Mouse (Mus musculus) stomach, postnatal 0 days (tissue): ENCODE results near the gene Tradd. TPM values are rescaled to one million over a fixed set of nuclear protein-coding genes. Genes with fewer than 3 reads are reported as not detected.

Experiments
- ATAC-seq: fragments of 200-750 bp; cut with Nextera tagmentation; 2 replicates; pipeline ENCODE4 v1.8.0; 2017; ENCODE audit not compliant: low FRiP score, low TSS enrichment
- DNase-seq: peaks from one replicate; pipeline ENCODE4 v3.0.0-alpha.2; 2016; ENCODE audit warnings: low spot score
- H3K27ac ChIP-seq: fragments of 300-500 bp; sonication (generic); replicated peaks from 2 replicates; pipeline ENCODE4 v1.5.1; 2014; ENCODE audit warnings: mild to moderate bottlenecking, control low read depth
- H3K27me3 ChIP-seq: fragments of 300-500 bp; sonication (generic); 2 replicates; pipeline ENCODE4 v1.6.1; 2014; ENCODE audit warnings: low read length; ENCODE audit not compliant: control insufficient read depth, insufficient read depth
- H3K36me3 ChIP-seq: fragments of 300-500 bp; sonication (generic); 2 replicates; pipeline ENCODE4 v1.6.1; 2014; ENCODE audit warnings: low read length, mixed read lengths; ENCODE audit not compliant: control insufficient read depth, insufficient read depth
- H3K4me1 ChIP-seq: fragments of 300-500 bp; sonication (generic); replicated peaks from 2 replicates; pipeline ENCODE4 v1.6.1; 2014; ENCODE audit warnings: antibody characterized with exemption; ENCODE audit not compliant: control insufficient read depth, insufficient read depth
- H3K4me2 ChIP-seq: fragments of 300-500 bp; sonication (generic); replicated peaks from 2 replicates; pipeline ENCODE4 v1.6.1; 2014; ENCODE audit warnings: low read depth, mild to moderate bottlenecking, control low read depth, moderate library complexity
- H3K4me3 ChIP-seq: fragments of 300-500 bp; sonication (generic); 2 replicates; pipeline ENCODE4 v1.5.1; 2014; ENCODE audit warnings: low read depth, low read length, control low read depth
- H3K9ac ChIP-seq: fragments of 300-500 bp; sonication (generic); 2 replicates; pipeline ENCODE4 v1.6.1; 2014; ENCODE audit warnings: mild to moderate bottlenecking, low read length, control low read depth, mixed read lengths
- H3K9me3 ChIP-seq: fragments of 300-500 bp; sonication (generic); 2 replicates; pipeline ENCODE4 v1.6.1; 2016; ENCODE audit warnings: low read length; ENCODE audit not compliant: control insufficient read depth
- CTCF ChIP-seq: IDR thresholded peaks from 2 replicates; pipeline ENCODE4 v1.5.1; 2016; ENCODE audit warnings: antibody characterized with exemption, low read depth, mild to moderate bottlenecking, moderate library complexity
- EP300 ChIP-seq: optimal IDR thresholded peaks from 2 replicates; pipeline ENCODE3; 2016; ENCODE audit warnings: antibody characterized with exemption
- whole genome bisulfite sequencing: fragments of 180-500 bp; shearing (Covaris S2); extraction: QIAGEN DNeasy Blood & Tissue Kit; methylation state at CpG from one replicate; pipeline ENCODE4 v1.1.7; 2014; 5-methylcytosine and 5-hydroxymethylcytosine counted together
- microRNA counts: library from miRNA; unstranded; fragments of <30 nt; microRNA quantifications from one replicate; lab custom pipeline; 2015
- microRNA-seq: library from miRNA; unstranded; fragments of <30 nt; microRNA quantifications from one replicate; pipeline ENCODE4, GENCODE M21; 2016
- polyA plus RNA-seq: library from polyadenylated mRNA; unstranded; fragments of >200 nt; fragmentation: Nextera tagmentation; extraction: Ambion mirVana; gene quantifications from 2 replicates; pipeline ENCODE4 v1.2.1, GENCODE M21; 2015

Gene Tradd
- polyA plus RNA-seq, 1 experiment from 2014 or later, result 28.6 TPM

DNA sequence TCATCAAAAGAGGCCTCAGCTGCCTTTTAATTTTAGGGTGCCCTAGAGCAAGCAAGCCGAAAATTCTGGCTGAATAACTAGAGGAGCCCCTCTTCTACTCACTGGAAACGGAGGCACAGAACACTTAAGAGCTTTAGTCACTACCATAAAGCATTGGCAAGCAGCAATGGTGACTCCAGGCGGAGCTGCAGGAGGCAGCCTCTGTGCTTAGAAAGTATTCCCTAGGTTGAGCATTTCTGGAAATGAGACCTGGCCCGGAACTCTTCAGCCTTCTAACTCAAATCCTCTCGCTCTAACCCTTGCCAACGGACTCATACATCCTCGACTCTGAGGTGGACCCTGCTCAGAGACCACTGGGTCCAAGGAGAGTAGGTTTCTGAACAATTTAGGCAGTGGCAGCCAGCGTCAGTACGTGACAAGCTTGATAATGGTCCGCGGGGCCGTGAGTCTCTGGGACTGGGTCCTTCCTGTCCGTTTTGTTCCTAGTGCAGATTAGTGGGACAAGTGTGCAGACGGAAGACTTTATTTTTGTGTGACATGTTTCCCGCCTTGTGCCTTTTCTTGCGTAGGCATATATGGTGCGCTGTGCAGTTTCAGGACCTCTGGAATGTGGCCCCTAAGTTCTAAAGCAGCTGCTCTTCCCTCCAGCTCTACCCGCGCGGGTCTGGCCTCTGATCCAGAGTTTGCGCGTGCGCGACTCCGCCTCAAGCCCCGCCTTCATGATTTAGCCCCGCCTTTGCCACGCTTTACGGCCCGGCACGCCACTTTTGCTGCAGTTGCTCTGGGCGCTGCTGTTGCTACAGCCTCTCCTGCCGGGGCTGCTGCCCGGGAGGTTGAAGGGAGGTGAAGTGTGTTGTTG is 39.8 kb downstream of the Tradd start, which contains the start of gene D230025D16Rik:
Gene D230025D16Rik (plus strand): TSS at position 733 of the 859 bp plus-strand sequence.
- H3K4me1 ChIP-seq, result peaks cover 5% of the 10 kb centered on the region
- peak within 1 kb of the TSS; percentile 86 for H3K9ac ChIP-seq
- H3K9me3 ChIP-seq, result no peaks in the 10 kb centered on the region
- peak within 1 kb of the TSS; percentile 90 for H3K4me3 ChIP-seq
- ATAC-seq (peak; percentile 93), DNase-seq (peak; percentile 98)
- WGBS, result 2% methylated on average over 34 of the region's 34 CpGs
- no peaks in the 10 kb centered on the region for H3K36me3 ChIP-seq
- TF ChIP-seq CTCF (peak; percentile 16; the same call in 1 of the 2 replicates), EP300 (no peak)
- peak within 1 kb of the TSS; percentile 95 for H3K27ac ChIP-seq
- H3K4me2 ChIP-seq, result peak within 1 kb of the TSS; percentile 84
- H3K27me3 ChIP-seq, result no peaks in the 10 kb centered on the region

DNA sequence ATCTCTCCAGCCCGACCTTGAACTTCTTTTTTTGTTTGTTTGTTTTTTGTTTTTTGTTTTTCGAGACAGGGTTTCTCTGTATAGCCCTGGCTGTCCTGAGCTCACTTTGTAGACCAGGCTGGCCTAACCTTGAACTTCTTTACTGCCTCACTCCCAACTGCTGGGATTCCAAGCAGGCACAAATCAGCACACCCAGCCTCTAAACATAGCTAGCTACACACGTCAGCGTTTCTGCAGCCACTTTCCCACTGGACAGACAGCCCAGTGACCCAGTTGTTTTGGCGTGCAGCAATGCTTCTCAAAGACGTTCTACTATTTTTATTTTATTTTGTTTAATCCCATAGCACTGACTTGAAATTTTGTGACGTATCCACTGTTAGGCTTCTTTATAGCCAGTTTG is 40.6 kb downstream of the Tradd start:
- Histone ChIP-seq H3K4me1 (peaks cover 5% of the 10 kb centered on the region), H3K4me3 (no peak overlapping the region), H3K36me3 (no peaks in the 10 kb centered on the region), H3K27me3 (no peaks in the 10 kb centered on the region), H3K27ac (peak overlapping the region; percentile 94), H3K4me2 (peak overlapping the region; percentile 84; the same call in 1 of the 2 replicates), H3K9me3 (no peaks in the 10 kb centered on the region), H3K9ac (no peak overlapping the region)
- ATAC-seq (no peak), DNase-seq (no peak)
- TF ChIP-seq CTCF (no peak), EP300 (no peak)
- WGBS, result 73% methylated on average over 7 of the region's 7 CpGs

DNA sequence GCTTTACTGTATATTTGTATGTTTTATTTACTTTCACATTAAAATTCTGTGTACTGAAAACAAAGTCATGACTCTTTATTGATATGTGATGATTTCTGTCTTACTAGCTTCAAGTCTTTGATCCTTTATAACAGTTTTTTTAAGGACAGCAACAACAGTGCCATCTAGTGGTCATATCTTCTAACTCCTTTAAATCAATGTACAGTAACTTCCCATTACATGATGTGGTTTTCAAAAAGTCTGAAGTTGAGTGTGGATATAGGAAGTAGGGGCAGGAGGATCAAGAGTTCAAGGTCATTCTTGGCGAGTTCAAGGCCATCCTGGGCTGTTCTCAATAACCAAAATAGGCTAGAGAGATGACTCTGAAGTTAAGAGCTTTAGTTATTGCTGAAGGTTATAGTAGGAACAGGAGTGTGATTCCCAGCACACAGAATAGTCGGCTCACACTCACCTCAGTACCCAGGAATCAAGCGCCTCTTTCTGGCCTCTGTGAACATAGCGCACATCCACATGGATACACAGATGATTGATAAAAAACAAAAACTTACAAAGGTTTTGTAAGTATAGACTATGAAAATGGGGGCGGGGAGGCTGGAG is 46.4 kb downstream of the Tradd start:
- no peak overlapping the region for H3K9ac ChIP-seq
- TF ChIP-seq EP300 (no peak), CTCF (peak; percentile 92)
- no peak for ATAC-seq
- no peak overlapping the region for H3K4me2 ChIP-seq
- no peaks in the 10 kb centered on the region for H3K9me3 ChIP-seq
- H3K36me3 ChIP-seq, result no peaks in the 10 kb centered on the region
- DNase-seq, result no peak
- H3K27me3 ChIP-seq, result no peaks in the 10 kb centered on the region
- H3K4me3 ChIP-seq, result no peak overlapping the region
- 80% methylated on average over 5 of the region's 5 CpGs for WGBS
- H3K4me1 ChIP-seq, result no peaks in the 10 kb centered on the region
- H3K27ac ChIP-seq, result no peak overlapping the region

DNA sequence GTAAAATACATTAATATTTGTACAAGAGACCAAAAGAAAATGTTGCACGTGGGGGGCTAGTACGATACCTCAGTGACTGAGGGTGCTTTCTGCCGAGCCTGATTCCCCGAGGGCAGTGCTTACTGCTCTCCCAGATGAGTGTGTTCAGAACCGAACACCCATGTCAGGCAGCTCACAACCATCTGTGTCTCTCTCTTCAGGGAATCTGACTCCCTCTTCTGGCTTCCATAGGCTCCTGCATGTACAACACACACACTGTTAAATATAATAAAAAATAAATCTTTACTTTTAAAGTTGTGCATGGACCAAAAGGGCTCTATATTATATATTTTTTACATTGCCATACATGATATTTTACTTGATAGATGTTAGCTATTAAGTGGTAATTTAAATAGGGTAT is 50.3 kb downstream of the Tradd start:
- H3K4me3 ChIP-seq, result no peak overlapping the region

DNA sequence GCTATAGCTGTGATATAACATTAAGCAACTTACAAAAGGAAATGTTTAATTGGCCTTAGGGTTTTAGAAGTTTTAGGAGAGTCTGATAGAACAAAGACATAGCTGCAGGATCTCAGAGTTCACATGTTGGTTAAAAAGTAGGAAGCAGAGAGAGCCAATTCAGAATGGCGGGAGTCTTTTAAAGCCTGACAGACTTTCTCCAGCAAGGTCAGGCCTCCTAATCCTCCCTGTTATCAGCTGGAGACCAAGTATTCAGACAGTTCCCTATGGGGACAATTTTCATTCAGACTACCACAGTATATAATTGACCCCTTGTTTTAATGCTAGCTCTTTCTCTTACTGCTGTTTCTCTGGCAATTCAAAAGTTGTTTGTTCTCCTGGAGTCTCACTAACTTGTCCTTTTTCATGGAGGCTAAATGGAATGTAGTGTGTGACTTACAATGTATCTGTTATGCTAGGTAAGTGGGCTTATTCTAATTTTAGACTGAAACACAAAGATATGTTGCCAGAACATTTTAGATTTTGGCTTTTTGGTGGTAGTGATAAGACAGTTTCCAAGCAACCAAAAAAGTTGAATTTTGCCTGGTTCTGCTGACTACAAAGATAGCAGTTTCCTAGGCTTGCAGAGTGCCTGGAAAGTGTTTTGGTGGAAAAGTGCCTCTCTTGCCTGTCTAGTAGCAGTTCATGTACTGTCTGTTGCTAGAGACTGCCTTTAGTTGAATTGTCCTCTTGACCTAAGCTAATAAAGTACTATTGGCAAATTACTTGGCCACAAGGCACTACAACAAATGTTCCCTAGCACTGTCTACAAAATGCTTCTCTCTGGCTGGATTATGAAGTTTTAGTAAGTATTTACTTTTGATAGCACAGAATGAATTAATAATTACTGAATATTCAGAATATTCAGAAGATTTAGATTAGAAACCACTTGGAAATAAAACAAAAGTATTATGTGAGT is 55.0 kb downstream of the Tradd start:
- Histone ChIP-seq H3K36me3 (no peaks in the 10 kb centered on the region), H3K4me2 (no peak overlapping the region), H3K9me3 (no peaks in the 10 kb centered on the region), H3K9ac (no peak overlapping the region), H3K27me3 (no peaks in the 10 kb centered on the region), H3K4me3 (no peak overlapping the region), H3K27ac (no peak overlapping the region), H3K4me1 (no peaks in the 10 kb centered on the region)
- DNase-seq (no peak), ATAC-seq (no peak)
- 86% methylated on average over 1 of the region's 1 CpGs for WGBS
- TF ChIP-seq EP300 (no peak), CTCF (no peak)

More for the DNA sequence above, 50.3 kb downstream of the Tradd start:
- H3K9ac ChIP-seq, result no peak overlapping the region
- no peaks in the 10 kb centered on the region for H3K36me3 ChIP-seq
- no peaks in the 10 kb centered on the region for H3K4me1 ChIP-seq
- peak; percentile 54 for TF ChIP-seq CTCF
- no peak for TF ChIP-seq EP300
- WGBS, result 90% methylated on average over 5 of the region's 5 CpGs
- no peaks in the 10 kb centered on the region for H3K9me3 ChIP-seq
- H3K27ac ChIP-seq, result no peak overlapping the region
- no peak for ATAC-seq
- no peak overlapping the region for H3K4me2 ChIP-seq
- H3K27me3 ChIP-seq, result no peaks in the 10 kb centered on the region
- DNase-seq, result no peak

MicroRNA genes within 50 kb of the gene (microRNA counts, 519-probe panel; counts per million panel counts)
- 1,498 counts per million, percentile 1 among the panel's probes with 10 or more counts for microRNA mmu-miR-328 (lab: Ali Mortazavi, UCI)

Small RNA genes lying within 50 kb of the gene (microRNA-seq; reads per million reads assigned to microRNA genes)
- not detected for gene Gm27320
- gene Mir328, result 232 reads per million, percentile 56 among the genes with 10 or more reads in this experiment

Other genes with a start within 250 kb of the Tradd start
- 0.96 and 1.3 TPM in 2 replicates for gene Ces3a, start 216.0 kb downstream of the Tradd start, polyA plus RNA-seq
- not detected in 2 replicates for gene Ces3b, start 180.9 kb downstream of the Tradd start, polyA plus RNA-seq
- gene Ces4a, start 132.8 kb downstream of the Tradd start, polyA plus RNA-seq, result not detected in 2 replicates
- 31.4 and 33.5 TPM in 2 replicates for gene Cbfb, start 93.9 kb downstream of the Tradd start, polyA plus RNA-seq
- 19.1 and 21.5 TPM in 2 replicates for gene D230025D16Rik, start 39.5 kb downstream of the Tradd start, polyA plus RNA-seq
- gene B3gnt9, start 9.5 kb downstream of the Tradd start, polyA plus RNA-seq, result 14.7 and 15.4 TPM in 2 replicates
- gene Fbxl8, start within 50 bp of the Tradd start, polyA plus RNA-seq, result 3.5 and 3.7 TPM in 2 replicates
- gene Hsf4, start 5.2 kb upstream of the Tradd start, polyA plus RNA-seq, result 0.23 and 0.34 TPM in 2 replicates
- gene Nol3, start 11.5 kb upstream of the Tradd start, polyA plus RNA-seq, result 1.2 and 1.4 TPM in 2 replicates
- gene 4931428F04Rik, start 25.3 kb upstream of the Tradd start, polyA plus RNA-seq, result 1.9 and 3.0 TPM in 2 replicates
- 3.4 and 3.7 TPM in 2 replicates for gene Exoc3l, start 31.5 kb upstream of the Tradd start, polyA plus RNA-seq
- 31.0 and 38.5 TPM in 2 replicates for gene E2f4, start 33.1 kb upstream of the Tradd start, polyA plus RNA-seq
- gene Elmo3, start 41.0 kb upstream of the Tradd start, polyA plus RNA-seq, result 17.1 and 19.9 TPM in 2 replicates
- 2.7 and 2.8 TPM in 2 replicates for gene Lrrc29, start 61.7 kb upstream of the Tradd start, polyA plus RNA-seq
- gene Tmem208, start 61.7 kb upstream of the Tradd start, polyA plus RNA-seq, result 105 and 111 TPM in 2 replicates
- 0.63 and 0.93 TPM in 2 replicates for gene Fhod1, start 83.3 kb upstream of the Tradd start, polyA plus RNA-seq
- gene Slc9a5, start 84.2 kb upstream of the Tradd start, polyA plus RNA-seq, result 0.29 and 0.40 TPM in 2 replicates
- gene Plekhg4, start 108.7 kb upstream of the Tradd start, polyA plus RNA-seq, result 0.05 and 0.10 TPM in 2 replicates
- gene Kctd19, start 148.9 kb upstream of the Tradd start, polyA plus RNA-seq, result not detected in 2 replicates
- 0.08 and 0.19 TPM in 2 replicates for gene Lrrc36, start 149.0 kb upstream of the Tradd start, polyA plus RNA-seq
- 89.9 and 99.8 TPM in 2 replicates for gene Tppp3, start 206.9 kb upstream of the Tradd start, polyA plus RNA-seq
- 15.6 and 17.2 TPM in 2 replicates for gene Zdhhc1, start 232.3 kb upstream of the Tradd start, polyA plus RNA-seq